In genomic region chr5:75315956-75316355, GRCm38 (mm10) we compare ENCODE assay signal across 13 mouse cellular contexts.
A peak's percentile ranks its signal among the peaks of the same experiment; 100 is the strongest.
DNase-seq lines count a peak whose midpoint lies in the region; ATAC-seq and TF ChIP-seq lines count a peak whose summit lies in the region.
"Had no signal": no experiment of that assay in that cellular context is flagged by ENCODE, and none has a peak within 500 bp of the region (broad histone marks: within the 10 kb centered on the region; RNA-seq: fewer than 3 reads in every experiment).

No protein-coding gene starts in this region.

- intact Hi-C loops in heart, adult 2 months (cut with DNase I): no loop called here
- intact Hi-C loops in heart, postnatal 14 days (cut with DNase I): no loop called here

- TF ChIP-seq CTCF in heart, adult 2 months (IDR thresholded peaks at IDR 0.05): no peak
- TF ChIP-seq CTCF in liver, adult 2 months (IDR thresholded peaks at IDR 0.05; ENCODE audit: low read depth, low read length): no peak
- no peak for TF ChIP-seq CTCF in G1E (IDR thresholded peaks at IDR 0.05; ENCODE audit: low read depth, low read length)

- no peaks in the 10 kb centered on the region for H3K9me3 ChIP-seq in G1E (replicated peaks)
- H3K9me3 ChIP-seq: heart, embryonic 15.5 days; limb, embryonic 13.5 days had no signal

- peak overlapping the region; percentile 40 for H3K4me3 ChIP-seq in heart, adult 2 months
- peak overlapping the region; percentile 36 for H3K4me3 ChIP-seq in liver, adult 2 months (ENCODE audit: insufficient read depth, low read depth, low read length)
- H3K4me3 ChIP-seq in G1E (ENCODE audit: low read depth, low read length) (peak overlapping the region; percentile 39; the same call in 1 of the 2 replicates), macrophage (ENCODE audit: inconsistent target) (peak overlapping the region; percentile 2; the same call in 1 of the 2 replicates)
- H3K4me3 ChIP-seq: erythroblast, embryonic 14.5 days; heart, embryonic 15.5 days; limb, embryonic 13.5 days had no signal

- no peaks in the 10 kb centered on the region for H3K27me3 ChIP-seq in heart, adult 2 months (ENCODE audit: control insufficient read depth, insufficient read depth, low read length)
- H3K27me3 ChIP-seq in liver, adult 2 months (ENCODE audit: control insufficient read depth, insufficient read depth, low read length): no peaks in the 10 kb centered on the region
- no peaks in the 10 kb centered on the region for H3K27me3 ChIP-seq in G1E (ENCODE audit: insufficient read depth, low read length)
- H3K27me3 ChIP-seq: heart, embryonic 15.5 days; limb, embryonic 13.5 days had no signal

- no peak for TF ChIP-seq EP300 in heart, adult 2 months (IDR thresholded peaks at IDR 0.05; ENCODE audit: insufficient read depth, low read depth, low read length)

- 38% methylated on average over 1 of the region's 1 CpGs for WGBS in heart, adult 2 months
- WGBS in liver, adult 2 months: 23% methylated on average over 1 of the region's 1 CpGs
- WGBS in macrophage (ENCODE audit: missing documents): 10% methylated on average over 1 of the region's 1 CpGs

- H3K4me1 ChIP-seq in heart, adult 2 months (ENCODE audit: control insufficient read depth, insufficient read depth, low read length): peaks cover 2% of the 10 kb centered on the region
- peaks cover 6% of the 10 kb centered on the region for H3K4me1 ChIP-seq in liver, adult 2 months (ENCODE audit: control insufficient read depth, insufficient read depth, low read length)
- peaks cover 45% of the 10 kb centered on the region for H3K4me1 ChIP-seq in G1E (ENCODE audit: insufficient read depth, low read depth, low read length)
- H3K4me1 ChIP-seq: heart, embryonic 15.5 days; limb, embryonic 13.5 days had no signal

- DNase-seq in heart, adult 2 months: no peak
- DNase-seq in heart, postnatal 14 days: no peak
- peak; percentile 53 for DNase-seq in liver, adult 2 months (ENCODE audit: extremely low read depth, low read depth, low spot score)
- DNase-seq in liver (no peak), G1E (ENCODE audit: low spot score) (no peak)
- no peak for DNase-seq in embryo, embryonic 10.5 days (ENCODE audit: low spot score)
- DNase-seq in cerebellum, postnatal 25 days: no peak
- DNase-seq: embryo, embryonic 11 days; right cerebral cortex, postnatal 4 days had no signal

- no peaks in the 10 kb centered on the region for H3K36me3 ChIP-seq in heart, adult 2 months (ENCODE audit: control insufficient read depth, insufficient read depth, low read length)
- no peaks in the 10 kb centered on the region for H3K36me3 ChIP-seq in liver, adult 2 months (ENCODE audit: control insufficient read depth, insufficient read depth, low read length)
- no peaks in the 10 kb centered on the region for H3K36me3 ChIP-seq in G1E (replicated peaks)
- H3K36me3 ChIP-seq in macrophage (ENCODE audit: inconsistent target): no peaks in the 10 kb centered on the region
- H3K36me3 ChIP-seq: heart, embryonic 15.5 days; limb, embryonic 13.5 days had no signal

- no peaks in the 10 kb centered on the region for H3K79me2 ChIP-seq in heart, adult 2 months (replicated peaks; ENCODE audit: control insufficient read depth, insufficient read depth, low read length)
- no peaks in the 10 kb centered on the region for H3K79me2 ChIP-seq in liver, adult 2 months (ENCODE audit: control insufficient read depth, insufficient read depth, low read length)
- no peaks in the 10 kb centered on the region for H3K79me2 ChIP-seq in macrophage (ENCODE audit: inconsistent target)

- TF ChIP-seq POLR2A in heart, adult 2 months (IDR thresholded peaks at IDR 0.05; ENCODE audit: insufficient read depth, low read depth, low read length): no peak
- no peak for TF ChIP-seq POLR2A in liver, adult 2 months (IDR thresholded peaks at IDR 0.05; ENCODE audit: extremely low read depth, insufficient read depth, low read length)

- ATAC-seq in G1E (ENCODE audit: extremely low read depth, insufficient number of reproducible peaks, low FRiP score, poor library complexity, severe bottlenecking): no peak

- peak overlapping the region; percentile 18; the same call in 1 of the 2 replicates for H3K27ac ChIP-seq in heart, adult 2 months
- no peak overlapping the region for H3K27ac ChIP-seq in liver, adult 2 months (replicated peaks; ENCODE audit: insufficient read depth, low read depth, low read length)
- no peak overlapping the region for H3K27ac ChIP-seq in macrophage
- H3K27ac ChIP-seq: heart, embryonic 15.5 days; limb, embryonic 13.5 days had no signal

- H3K9ac ChIP-seq in heart, adult 2 months (ENCODE audit: low read depth, low read length): peak overlapping the region; percentile 48; the same call in 1 of the 2 replicates
- 0 out of 2 replicates have a peak overlapping the region, but pooled peaks have one; percentile 21 for H3K9ac ChIP-seq in liver, adult 2 months (ENCODE audit: low read depth, low read length)
- H3K9ac ChIP-seq: heart, embryonic 15.5 days; limb, embryonic 13.5 days had no signal
